Mouse (Mus musculus) midbrain, embryonic 13.5 days (tissue): ENCODE results near the gene Psme3. TPM values are rescaled to one million over a fixed set of nuclear protein-coding genes. Genes with fewer than 3 reads are reported as not detected.

Experiments
- ATAC-seq: fragments of 200-750 bp; cut with Nextera tagmentation; 2 replicates; pipeline ENCODE4 v1.8.0; 2017; ENCODE audit warnings: mild to moderate bottlenecking, moderate TSS enrichment, moderate library complexity
- H3K27ac ChIP-seq: fragments of 300-500 bp; sonication (generic); 2 replicates; pipeline ENCODE4 v1.5.1; 2015; ENCODE audit warnings: inconsistent platforms, mild to moderate bottlenecking, moderate library complexity
- H3K27me3 ChIP-seq: fragments of 300-500 bp; sonication (generic); 2 replicates; pipeline ENCODE4 v1.6.1; 2015; ENCODE audit warnings: mild to moderate bottlenecking, inconsistent platforms
- H3K36me3 ChIP-seq: fragments of 300-500 bp; sonication (generic); 2 replicates; pipeline ENCODE4 v1.6.1; 2015; ENCODE audit warnings: mild to moderate bottlenecking, inconsistent platforms
- H3K4me1 ChIP-seq: fragments of 300-500 bp; sonication (generic); replicated peaks from 2 replicates; pipeline ENCODE4 v1.6.1; 2015; ENCODE audit warnings: inconsistent platforms
- H3K4me2 ChIP-seq: fragments of 300-500 bp; sonication (generic); replicated peaks from 2 replicates; pipeline ENCODE4 v1.6.1; 2015; ENCODE audit warnings: moderate library complexity, mild to moderate bottlenecking, inconsistent platforms
- H3K4me3 ChIP-seq: fragments of 300-500 bp; sonication (generic); replicated peaks from 2 replicates; pipeline ENCODE4 v1.5.1; 2015; ENCODE audit warnings: mild to moderate bottlenecking, inconsistent platforms
- H3K9ac ChIP-seq: fragments of 300-500 bp; sonication (generic); replicated peaks from 2 replicates; pipeline ENCODE4 v1.6.1; 2015; ENCODE audit warnings: mild to moderate bottlenecking, inconsistent platforms
- H3K9me3 ChIP-seq: fragments of 300-500 bp; sonication (generic); 2 replicates; pipeline ENCODE4 v1.6.1; 2016; ENCODE audit warnings: mild to moderate bottlenecking, inconsistent platforms
- WGBS: fragments of 180-500 bp; shearing (Covaris S2); methylation state at CpG from one replicate; pipeline ENCODE4 v1.1.7; 2015; 5-methylcytosine and 5-hydroxymethylcytosine counted together
- polyA plus RNA-seq: library from polyadenylated mRNA; unstranded; fragments of >200 nt; fragmentation: Nextera tagmentation; extraction: Ambion mirVana; gene quantifications from 2 replicates; pipeline ENCODE4 v1.2.1, GENCODE M21; 2015

The Psme3 gene
- polyA plus RNA-seq, 1 experiment from 2014 or later = 134 TPM

- H3K9me3 ChIP-seq = no peaks in the 10 kb centered on the region
- H3K4me3 ChIP-seq = no peak overlapping the region
- H3K27ac ChIP-seq = no peak overlapping the region
- H3K4me1 ChIP-seq = peaks cover 5% of the 10 kb centered on the region
- peaks cover 12% of the 10 kb centered on the region for H3K27me3 ChIP-seq
- no peak for ATAC-seq
- peaks cover 28% of the 10 kb centered on the region for H3K36me3 ChIP-seq
- 66% methylated on average over 4 of the region's 4 CpGs for WGBS
- H3K4me2 ChIP-seq = no peak overlapping the region
- no peak overlapping the region for H3K9ac ChIP-seq
Observed at GRCm38 (mm10) chr11:101283805-101284204, 32.2 kb upstream of the Psme3 start.

GRCm38 (mm10) chr11:101287306-101287705, 28.7 kb upstream of the Psme3 start:
- Histone ChIP-seq H3K4me1 (no peaks in the 10 kb centered on the region), H3K27me3 (no peaks in the 10 kb centered on the region), H3K9ac (no peak overlapping the region), H3K4me2 (no peak overlapping the region), H3K9me3 (no peaks in the 10 kb centered on the region), H3K27ac (no peak overlapping the region), H3K36me3 (peaks cover 63% of the 10 kb centered on the region), H3K4me3 (no peak overlapping the region)
- ATAC-seq = no peak
- WGBS = 91% methylated on average over 9 of the region's 9 CpGs

- 97% methylated on average over 8 of the region's 8 CpGs for WGBS
- no peak for ATAC-seq
- H3K9me3 ChIP-seq = no peaks in the 10 kb centered on the region
- H3K4me3 ChIP-seq = no peak overlapping the region
- H3K4me2 ChIP-seq = no peak overlapping the region
- no peak overlapping the region for H3K27ac ChIP-seq
- H3K36me3 ChIP-seq = peaks cover 92% of the 10 kb centered on the region
- no peaks in the 10 kb centered on the region for H3K27me3 ChIP-seq
- H3K9ac ChIP-seq = no peak overlapping the region
- H3K4me1 ChIP-seq = no peaks in the 10 kb centered on the region
Observed at GRCm38 (mm10) chr11:101291231-101291630, 24.8 kb upstream of the Psme3 start.

GRCm38 (mm10) chr11:101295191-101295590, 20.8 kb upstream of the Psme3 start:
- Histone ChIP-seq H3K4me2 (no peak overlapping the region), H3K27ac (no peak overlapping the region), H3K36me3 (peaks cover 86% of the 10 kb centered on the region), H3K9me3 (no peaks in the 10 kb centered on the region), H3K9ac (no peak overlapping the region), H3K4me3 (no peak overlapping the region), H3K27me3 (no peaks in the 10 kb centered on the region), H3K4me1 (peaks cover 5% of the 10 kb centered on the region)
- WGBS = 92% methylated on average over 8 of the region's 8 CpGs
- no peak for ATAC-seq

- Histone ChIP-seq H3K4me1 (peaks cover 23% of the 10 kb centered on the region), H3K36me3 (peaks cover 30% of the 10 kb centered on the region), H3K27me3 (no peaks in the 10 kb centered on the region), H3K27ac (no peak overlapping the region), H3K9me3 (no peaks in the 10 kb centered on the region), H3K4me2 (peak overlapping the region; percentile 83), H3K4me3 (peak overlapping the region; percentile 90), H3K9ac (peak overlapping the region; percentile 90)
- no peak for ATAC-seq
- WGBS = 71% methylated on average over 7 of the region's 7 CpGs
Observed at GRCm38 (mm10) chr11:101300881-101301280, 15.1 kb upstream of the Psme3 start.

GRCm38 (mm10) chr11:101301299-101302003, 14.6 kb upstream of the Psme3 start:
- H3K36me3 ChIP-seq = peaks cover 27% of the 10 kb centered on the region
- H3K4me3 ChIP-seq = peak overlapping the region; percentile 90
- peak overlapping the region; percentile 55 for H3K27ac ChIP-seq
- H3K27me3 ChIP-seq = no peaks in the 10 kb centered on the region
- H3K4me2 ChIP-seq = peak overlapping the region; percentile 83
- 15% methylated on average over 26 of the region's 26 CpGs for WGBS
- ATAC-seq = peak; percentile 63
- no peaks in the 10 kb centered on the region for H3K9me3 ChIP-seq
- peak overlapping the region; percentile 90 for H3K9ac ChIP-seq
- peaks cover 23% of the 10 kb centered on the region for H3K4me1 ChIP-seq

GRCm38 (mm10) chr11:101302004-101302798, 13.8 kb upstream of the Psme3 start, which contains the start of gene Becn1:
TSS of gene Becn1 (minus strand) at chr11:101302286.
- WGBS = 8% methylated on average over 39 of the region's 39 CpGs
- Histone ChIP-seq H3K4me1 (peaks cover 23% of the 10 kb centered on the region), H3K4me3 (peak within 1 kb of the TSS; percentile 90), H3K9me3 (no peaks in the 10 kb centered on the region), H3K4me2 (peak within 1 kb of the TSS; percentile 83), H3K27me3 (no peaks in the 10 kb centered on the region), H3K9ac (peak within 1 kb of the TSS; percentile 90), H3K36me3 (peaks cover 23% of the 10 kb centered on the region), H3K27ac (peak within 1 kb of the TSS; percentile 55)
- peak; percentile 97 for ATAC-seq

- H3K36me3 ChIP-seq = no peaks in the 10 kb centered on the region
- H3K27ac ChIP-seq = no peak overlapping the region
- no peaks in the 10 kb centered on the region; the same call in 1 of the 2 replicates for H3K27me3 ChIP-seq
- WGBS = 43% methylated on average over 5 of the region's 5 CpGs
- no peak overlapping the region for H3K9ac ChIP-seq
- H3K9me3 ChIP-seq = no peaks in the 10 kb centered on the region
- no peaks in the 10 kb centered on the region for H3K4me1 ChIP-seq
- no peak for ATAC-seq
- no peak overlapping the region for H3K4me2 ChIP-seq
- H3K4me3 ChIP-seq = no peak overlapping the region
Observed at GRCm38 (mm10) chr11:101307744-101308143, 8.3 kb upstream of the Psme3 start.

GRCm38 (mm10) chr11:101311083-101311482, 4.9 kb upstream of the Psme3 start:
- 85% methylated on average over 3 of the region's 3 CpGs for WGBS
- H3K36me3 ChIP-seq = no peaks in the 10 kb centered on the region
- no peak overlapping the region for H3K9ac ChIP-seq
- no peak overlapping the region for H3K27ac ChIP-seq
- no peaks in the 10 kb centered on the region; the same call in 1 of the 2 replicates for H3K27me3 ChIP-seq
- H3K9me3 ChIP-seq = no peaks in the 10 kb centered on the region
- H3K4me3 ChIP-seq = no peak overlapping the region
- ATAC-seq = no peak
- H3K4me1 ChIP-seq = peaks cover 3% of the 10 kb centered on the region
- H3K4me2 ChIP-seq = no peak overlapping the region

GRCm38 (mm10) chr11:101312150-101312549, 3.9 kb upstream of the Psme3 start:
- Histone ChIP-seq H3K27ac (no peak overlapping the region), H3K9me3 (no peaks in the 10 kb centered on the region), H3K4me1 (peaks cover 9% of the 10 kb centered on the region), H3K27me3 (no peaks in the 10 kb centered on the region; the same call in 1 of the 2 replicates), H3K4me3 (no peak overlapping the region), H3K36me3 (no peaks in the 10 kb centered on the region), H3K4me2 (no peak overlapping the region), H3K9ac (no peak overlapping the region)
- 84% methylated on average over 3 of the region's 3 CpGs for WGBS
- no peak for ATAC-seq

GRCm38 (mm10) chr11:101314567-101314966, 1.4 kb upstream of the Psme3 start:
- H3K27me3 ChIP-seq = no peaks in the 10 kb centered on the region; the same call in 1 of the 2 replicates
- H3K9me3 ChIP-seq = no peaks in the 10 kb centered on the region
- H3K4me2 ChIP-seq = no peak overlapping the region
- no peak overlapping the region for H3K4me3 ChIP-seq
- peaks cover 19% of the 10 kb centered on the region for H3K4me1 ChIP-seq
- no peak overlapping the region for H3K27ac ChIP-seq
- H3K36me3 ChIP-seq = peaks cover 18% of the 10 kb centered on the region
- 94% methylated on average over 1 of the region's 1 CpGs for WGBS
- ATAC-seq = no peak
- H3K9ac ChIP-seq = no peak overlapping the region

- 85% methylated on average over 8 of the region's 8 CpGs for WGBS
- Histone ChIP-seq H3K4me1 (peaks cover 19% of the 10 kb centered on the region), H3K4me2 (peak overlapping the region; percentile 99), H3K27me3 (no peaks in the 10 kb centered on the region; the same call in 1 of the 2 replicates), H3K9me3 (no peaks in the 10 kb centered on the region), H3K4me3 (peak overlapping the region; percentile 98), H3K9ac (peak overlapping the region; percentile 95), H3K36me3 (peaks cover 24% of the 10 kb centered on the region), H3K27ac (peak overlapping the region; percentile 74)
- ATAC-seq = no peak
Observed at GRCm38 (mm10) chr11:101315082-101315650, 847 bp upstream of the Psme3 start.
